Mouse (Mus musculus): Measurements from ENCODE around the gene Gm973. TPM values are rescaled to one million over a fixed set of nuclear protein-coding genes. Genes with fewer than 3 reads are reported as not detected.

Gm973 gene
- polyA plus RNA-seq, 1 experiment from 2014 or later: 9.6 TPM

DNA sequence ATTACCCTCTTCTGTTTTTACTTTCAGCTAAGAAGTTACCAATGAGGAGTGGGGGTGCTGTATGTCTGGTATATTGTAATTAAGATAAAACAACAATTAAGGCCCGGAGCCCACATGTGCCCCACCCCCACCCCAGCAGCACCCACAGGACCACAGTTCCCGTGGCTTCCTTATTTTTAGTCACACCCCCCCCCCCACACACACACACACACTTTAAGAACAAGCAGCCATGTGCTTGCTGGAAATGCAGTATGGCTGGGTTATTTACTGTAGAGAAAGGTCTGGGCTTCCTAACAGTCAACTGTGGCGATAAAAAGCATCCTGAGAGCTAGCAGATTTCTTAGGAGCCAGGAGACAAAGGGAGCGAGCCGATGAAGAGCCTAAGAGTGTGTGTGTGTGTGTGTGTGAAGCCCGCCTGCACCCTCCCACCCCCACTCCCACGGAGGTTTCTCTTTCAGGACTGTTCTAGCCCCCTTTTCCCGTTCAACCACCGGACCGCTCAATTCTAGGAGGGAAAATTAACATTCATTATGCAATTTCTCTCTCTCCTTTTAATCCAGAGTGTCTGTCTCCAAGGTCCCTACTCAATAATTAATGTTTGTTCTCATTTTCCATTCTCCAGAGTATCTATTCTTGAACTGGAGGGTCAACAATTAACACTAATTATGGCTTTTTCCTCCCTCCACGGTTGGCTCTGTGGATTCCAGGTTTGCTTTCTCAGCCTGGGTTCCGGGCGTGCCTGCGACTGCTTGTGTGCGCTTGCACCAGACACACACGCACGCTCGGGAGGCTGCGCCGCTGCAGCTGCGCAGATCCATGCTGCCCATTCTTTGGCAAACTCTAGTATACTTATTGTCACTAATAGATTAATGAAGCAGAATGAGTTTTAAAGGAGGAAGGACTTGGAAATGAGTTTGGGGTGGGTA is 58.5 kb downstream of the Gm973 start:
- ATAC-seq (ENCODE audit: low FRiP score): peak; percentile 91
- H3K4me2 ChIP-seq: peak overlapping the region; percentile 60

DNA sequence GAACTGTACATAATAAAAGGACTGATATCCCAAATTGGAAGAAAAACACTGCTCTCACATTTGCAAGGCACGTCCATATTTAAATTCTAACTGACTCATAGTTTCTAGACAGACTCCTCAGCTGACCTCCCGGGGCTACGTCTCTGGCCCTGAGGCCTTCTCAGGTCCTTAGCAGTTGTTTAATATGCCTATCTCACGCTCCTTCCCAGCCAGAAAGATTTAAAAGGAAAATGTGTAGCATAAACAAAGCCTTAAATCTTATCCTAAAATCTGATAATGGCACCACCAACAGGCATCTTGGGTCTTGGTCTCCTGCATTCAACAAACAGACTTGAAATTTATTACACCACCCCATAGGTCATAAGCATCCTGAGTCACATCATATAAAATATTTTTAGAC is 62.7 kb downstream of the Gm973 start:
- Histone ChIP-seq H3K4me1 (peaks cover 15% of the 10 kb centered on the region), H3K27ac (replicated peaks) (no peak overlapping the region), H3K36me3 (no peaks in the 10 kb centered on the region), H3K4me3 (replicated peaks) (no peak overlapping the region), H3K9me3 (replicated peaks) (no peaks in the 10 kb centered on the region), H3K27me3 (replicated peaks) (no peaks in the 10 kb centered on the region), H3K9ac (replicated peaks) (no peak overlapping the region), H3K4me2 (no peak overlapping the region)
- ATAC-seq (ENCODE audit: low FRiP score): no peak
- WGBS: 86% methylated on average over 4 of the region's 4 CpGs

More for the DNA sequence above, 58.5 kb downstream of the Gm973 start:
- Histone ChIP-seq H3K9ac (replicated peaks) (peak overlapping the region; percentile 29), H3K36me3 (no peaks in the 10 kb centered on the region), H3K27ac (replicated peaks) (peak overlapping the region; percentile 81), H3K4me1 (peaks cover 18% of the 10 kb centered on the region), H3K4me3 (replicated peaks) (peak overlapping the region; percentile 31), H3K27me3 (replicated peaks) (no peaks in the 10 kb centered on the region), H3K9me3 (replicated peaks) (no peaks in the 10 kb centered on the region)
- 10% methylated on average over 21 of the region's 21 CpGs for WGBS

DNA sequence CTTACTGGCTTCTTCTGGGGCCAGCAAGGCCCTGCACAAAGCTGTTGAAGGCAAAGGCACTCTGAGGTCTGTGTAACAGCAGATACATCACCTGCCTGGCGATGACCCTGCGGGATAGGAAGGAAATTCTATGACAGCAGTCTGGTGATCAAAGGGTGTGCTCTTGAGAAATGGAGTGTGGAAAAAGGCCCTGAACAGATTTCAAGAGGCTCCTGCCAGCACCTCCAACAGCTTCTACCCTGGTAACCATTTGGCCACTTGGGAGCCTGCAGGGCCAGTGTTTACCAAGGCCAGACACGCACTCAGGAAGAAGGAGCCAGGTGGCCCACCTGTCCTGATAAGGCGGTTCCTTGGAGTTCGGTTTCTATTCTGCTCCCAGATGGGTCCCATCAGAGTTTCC is 63.3 kb downstream of the Gm973 start:
- Histone ChIP-seq H3K4me3 (replicated peaks) (no peak overlapping the region), H3K9ac (replicated peaks) (no peak overlapping the region), H3K27ac (replicated peaks) (no peak overlapping the region), H3K27me3 (replicated peaks) (no peaks in the 10 kb centered on the region), H3K4me2 (no peak overlapping the region), H3K4me1 (peaks cover 10% of the 10 kb centered on the region), H3K36me3 (no peaks in the 10 kb centered on the region), H3K9me3 (replicated peaks) (no peaks in the 10 kb centered on the region)
- WGBS: 72% methylated on average over 5 of the region's 5 CpGs
- no peak for ATAC-seq (ENCODE audit: low FRiP score)

DNA sequence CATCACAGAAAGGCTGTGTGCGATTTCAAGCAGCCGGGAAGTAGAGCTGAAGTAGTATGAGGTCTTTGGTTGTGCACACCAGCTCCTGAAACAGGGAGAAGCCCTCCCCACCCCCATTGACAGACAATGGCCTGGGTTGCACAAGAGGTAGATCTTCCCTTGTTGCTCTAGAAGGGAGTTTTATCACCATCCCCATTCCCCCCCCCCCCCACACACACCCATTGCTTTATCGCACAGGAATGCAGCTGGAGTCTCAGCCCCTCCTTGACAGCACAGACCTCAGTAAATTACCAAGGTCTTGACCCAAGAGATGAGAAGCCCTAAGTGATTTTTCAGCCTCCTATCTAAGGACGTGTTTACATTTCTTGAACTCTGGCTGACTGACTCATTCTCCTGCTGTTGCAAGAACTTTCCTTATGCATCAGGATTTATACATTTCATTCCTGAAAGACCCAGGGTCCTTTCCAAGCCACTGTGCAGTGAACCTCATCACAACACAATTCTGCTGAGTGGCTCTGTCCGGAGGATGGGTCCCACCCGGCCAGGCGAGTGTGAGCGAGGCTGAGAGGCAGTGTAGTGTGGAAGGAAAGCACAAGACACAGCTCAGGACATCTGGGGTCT is 64.2 kb downstream of the Gm973 start:
- Histone ChIP-seq H3K27me3 (replicated peaks) (no peaks in the 10 kb centered on the region), H3K4me3 (replicated peaks) (no peak overlapping the region), H3K36me3 (no peaks in the 10 kb centered on the region), H3K4me1 (peaks cover 11% of the 10 kb centered on the region), H3K9ac (replicated peaks) (no peak overlapping the region), H3K4me2 (no peak overlapping the region), H3K9me3 (replicated peaks) (no peaks in the 10 kb centered on the region), H3K27ac (replicated peaks) (no peak overlapping the region)
- ATAC-seq (ENCODE audit: low FRiP score): no peak
- 48% methylated on average over 8 of the region's 8 CpGs for WGBS

DNA sequence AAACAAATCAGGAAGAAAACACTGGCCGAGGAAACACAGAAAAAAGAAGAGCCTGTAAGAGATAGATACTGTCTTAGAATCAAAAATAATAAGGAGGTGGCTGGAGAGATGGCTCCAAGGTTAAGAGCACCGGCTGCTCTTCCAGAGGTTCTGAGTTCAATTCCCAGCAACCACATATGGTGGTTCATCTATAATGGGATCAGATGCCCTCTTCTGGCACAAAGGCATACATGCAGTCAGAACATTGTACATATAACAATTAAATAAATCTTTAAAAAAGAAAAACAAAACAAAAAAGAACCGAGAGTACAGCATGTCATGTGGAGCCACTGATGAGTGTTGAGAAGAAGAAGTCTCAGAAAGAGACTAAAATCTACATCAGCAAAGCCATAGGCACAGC is 64.8 kb downstream of the Gm973 start:
- Histone ChIP-seq H3K4me2 (no peak overlapping the region), H3K36me3 (no peaks in the 10 kb centered on the region), H3K4me3 (replicated peaks) (no peak overlapping the region), H3K9ac (replicated peaks) (no peak overlapping the region), H3K27ac (replicated peaks) (no peak overlapping the region), H3K27me3 (replicated peaks) (no peaks in the 10 kb centered on the region), H3K9me3 (replicated peaks) (no peaks in the 10 kb centered on the region), H3K4me1 (peaks cover 10% of the 10 kb centered on the region)
- ATAC-seq (ENCODE audit: low FRiP score): no peak
- 82% methylated on average over 3 of the region's 3 CpGs for WGBS

DNA sequence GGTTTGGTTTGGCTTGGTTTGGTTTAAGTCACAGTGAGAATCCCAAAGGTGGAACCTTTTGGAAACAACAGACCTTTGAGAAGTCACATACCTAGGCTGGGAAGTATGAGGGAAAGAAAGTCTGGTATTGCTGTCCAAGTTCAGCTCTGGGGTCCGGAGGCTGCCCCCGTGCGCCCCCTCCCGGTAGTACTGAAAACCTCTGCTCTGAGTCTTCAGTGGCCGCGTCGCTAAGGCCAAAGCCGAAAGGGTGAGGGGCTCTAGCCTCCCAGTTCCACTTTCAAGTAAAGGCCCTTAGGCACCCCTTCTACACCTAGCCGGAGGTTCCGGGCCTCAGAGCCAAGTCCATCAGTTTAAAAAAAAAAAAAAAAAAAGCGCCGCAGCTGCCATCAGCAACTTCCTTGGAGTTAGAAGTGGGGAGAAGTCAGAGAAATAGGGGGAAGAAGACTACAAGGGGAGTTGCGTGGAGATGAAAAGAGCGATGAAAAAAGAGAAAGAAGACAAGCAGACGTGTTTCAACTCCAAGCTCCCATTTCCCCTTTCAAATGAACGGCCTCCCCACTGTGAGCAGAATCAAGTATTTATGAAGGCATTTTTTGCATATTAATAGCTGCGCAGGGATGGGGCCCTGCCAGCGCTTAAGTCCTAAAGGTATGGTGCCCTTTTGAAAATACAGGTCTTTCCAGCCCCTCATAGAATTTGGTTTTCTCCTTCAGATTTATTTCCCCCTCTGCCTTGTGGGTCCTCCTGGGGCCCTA is 68.8 kb downstream of the Gm973 start:
- WGBS: 7% methylated on average over 18 of the region's 18 CpGs

DNA sequence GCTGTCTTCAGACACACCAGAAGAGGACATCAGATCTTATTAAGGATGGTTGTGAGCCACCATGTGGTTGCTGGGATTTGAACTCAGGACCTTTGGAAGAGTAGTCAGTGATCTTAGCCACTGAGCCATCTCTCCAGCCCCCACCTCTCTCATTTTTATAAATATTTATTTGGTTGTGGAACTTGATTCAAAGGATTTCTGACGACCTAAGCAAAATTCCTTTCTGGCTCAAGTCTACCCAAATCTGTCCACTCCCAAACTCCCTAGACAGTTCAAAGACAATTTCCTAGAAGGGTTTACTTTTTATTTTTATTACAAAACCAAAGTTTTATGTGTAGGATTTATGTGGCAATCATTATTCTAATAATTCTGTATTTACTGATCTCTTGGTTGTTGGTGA is 73.2 kb downstream of the Gm973 start:
- Histone ChIP-seq H3K4me1 (peaks cover 28% of the 10 kb centered on the region), H3K27me3 (replicated peaks) (peaks cover 5% of the 10 kb centered on the region; the same call in 1 of the 2 replicates), H3K4me2 (no peak overlapping the region), H3K9me3 (replicated peaks) (no peaks in the 10 kb centered on the region), H3K4me3 (replicated peaks) (no peak overlapping the region), H3K9ac (replicated peaks) (no peak overlapping the region), H3K27ac (replicated peaks) (no peak overlapping the region), H3K36me3 (no peaks in the 10 kb centered on the region)
- ATAC-seq (ENCODE audit: low FRiP score): no peak
- 86% methylated on average over 1 of the region's 1 CpGs for WGBS

More for the DNA sequence above, 68.8 kb downstream of the Gm973 start:
- peak overlapping the region; percentile 47 for H3K4me2 ChIP-seq
- ATAC-seq (ENCODE audit: low FRiP score): peak; percentile 63; the same call in 1 of the 2 replicates
- H3K27me3 ChIP-seq (replicated peaks): no peaks in the 10 kb centered on the region
- 0 out of 2 replicates have a peak overlapping the region, but pooled peaks have one; percentile 4 for H3K4me3 ChIP-seq (replicated peaks)
- H3K36me3 ChIP-seq: no peaks in the 10 kb centered on the region
- no peak overlapping the region for H3K27ac ChIP-seq (replicated peaks)
- 0 out of 2 replicates have a peak overlapping the region, but pooled peaks have one; percentile 14 for H3K9ac ChIP-seq (replicated peaks)
- peaks cover 10% of the 10 kb centered on the region for H3K4me1 ChIP-seq
- H3K9me3 ChIP-seq (replicated peaks): no peaks in the 10 kb centered on the region

DNA sequence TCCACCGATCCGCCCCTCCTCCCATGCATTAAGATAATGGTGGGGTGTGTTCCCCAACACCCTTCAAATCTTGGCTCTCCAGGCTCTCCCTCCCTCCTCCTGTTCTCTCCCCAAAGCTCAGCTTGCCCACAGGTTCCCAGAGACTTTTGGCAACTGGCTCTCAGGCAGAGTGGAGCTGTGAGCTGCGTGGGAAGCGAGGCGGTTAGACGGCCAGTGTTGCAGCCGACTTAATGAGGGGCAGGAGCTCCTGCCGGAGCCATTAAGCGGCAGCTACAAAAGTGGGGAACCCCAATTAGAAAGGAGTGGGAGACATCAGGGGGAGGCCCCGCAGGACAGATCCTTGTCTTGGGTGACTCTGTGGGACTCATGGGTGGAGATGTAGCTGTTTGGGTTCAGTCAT is 76.3 kb downstream of the Gm973 start:
- H3K36me3 ChIP-seq: no peaks in the 10 kb centered on the region
- no peaks in the 10 kb centered on the region for H3K9me3 ChIP-seq (replicated peaks)
- H3K4me3 ChIP-seq (replicated peaks): peak overlapping the region; percentile 10
- 5% methylated on average over 10 of the region's 10 CpGs for WGBS
- peaks cover 18% of the 10 kb centered on the region for H3K4me1 ChIP-seq
- ATAC-seq (ENCODE audit: low FRiP score): peak; percentile 55; the same call in 1 of the 2 replicates
- H3K27ac ChIP-seq (replicated peaks): no peak overlapping the region
- no peak overlapping the region for H3K9ac ChIP-seq (replicated peaks)
- peaks cover 5% of the 10 kb centered on the region; the same call in 1 of the 2 replicates for H3K27me3 ChIP-seq (replicated peaks)
- peak overlapping the region; percentile 43 for H3K4me2 ChIP-seq

DNA sequence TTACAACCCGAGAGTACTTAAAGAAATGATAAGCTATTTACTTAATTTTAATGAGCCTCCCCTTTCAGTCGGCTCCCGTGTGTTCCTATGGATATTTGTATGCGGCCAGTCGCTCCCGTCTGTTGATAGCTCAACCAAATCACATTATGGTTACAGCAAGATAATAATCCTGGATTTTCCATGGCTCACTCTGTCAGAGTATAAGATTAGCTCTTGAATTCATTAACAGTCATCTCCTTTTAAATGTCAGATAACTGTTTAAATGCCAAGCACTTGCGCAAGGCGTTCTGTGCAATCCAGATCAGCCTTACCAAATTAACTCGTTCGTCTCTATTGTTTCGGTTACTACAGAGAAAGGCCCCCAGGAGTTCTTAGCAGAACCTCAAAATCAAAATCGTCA is 76.8 kb downstream of the Gm973 start:
- Histone ChIP-seq H3K27me3 (replicated peaks) (peaks cover 5% of the 10 kb centered on the region; the same call in 1 of the 2 replicates), H3K4me1 (peaks cover 18% of the 10 kb centered on the region), H3K4me2 (peak overlapping the region; percentile 43), H3K4me3 (replicated peaks) (peak overlapping the region; percentile 10), H3K27ac (replicated peaks) (no peak overlapping the region), H3K36me3 (no peaks in the 10 kb centered on the region), H3K9ac (replicated peaks) (no peak overlapping the region), H3K9me3 (replicated peaks) (no peaks in the 10 kb centered on the region)
- WGBS: 21% methylated on average over 12 of the region's 12 CpGs
- peak; percentile 45; the same call in 1 of the 2 replicates for ATAC-seq (ENCODE audit: low FRiP score)

DNA sequence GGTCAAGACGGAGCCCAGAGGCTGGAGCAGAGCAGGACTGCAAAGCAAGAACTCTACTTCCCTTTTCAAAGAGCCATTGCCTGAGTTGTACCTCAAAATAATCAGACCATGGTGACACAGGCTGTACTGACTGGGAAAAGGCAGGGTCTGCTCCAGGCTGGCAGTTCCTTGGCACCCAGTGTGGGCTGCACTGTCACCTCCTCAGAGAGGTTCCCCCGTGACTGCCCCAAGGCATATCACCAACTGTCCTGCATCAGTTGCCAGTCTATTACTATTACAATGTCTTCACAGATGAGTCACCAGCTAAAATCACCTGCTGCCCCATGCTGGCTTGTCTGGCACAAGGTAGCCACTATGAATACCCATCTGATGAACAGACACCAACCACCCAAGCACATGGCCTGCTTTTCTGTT is 77.6 kb downstream of the Gm973 start:
- Histone ChIP-seq H3K36me3 (no peaks in the 10 kb centered on the region), H3K27me3 (replicated peaks) (peaks cover 5% of the 10 kb centered on the region; the same call in 1 of the 2 replicates), H3K4me1 (peaks cover 18% of the 10 kb centered on the region), H3K9ac (replicated peaks) (0 out of 2 replicates have a peak overlapping the region, but pooled peaks have one; percentile 20), H3K9me3 (replicated peaks) (no peaks in the 10 kb centered on the region), H3K27ac (replicated peaks) (no peak overlapping the region), H3K4me2 (no peak overlapping the region), H3K4me3 (replicated peaks) (no peak overlapping the region)
- ATAC-seq (ENCODE audit: low FRiP score): no peak
- 76% methylated on average over 2 of the region's 2 CpGs for WGBS

DNA sequence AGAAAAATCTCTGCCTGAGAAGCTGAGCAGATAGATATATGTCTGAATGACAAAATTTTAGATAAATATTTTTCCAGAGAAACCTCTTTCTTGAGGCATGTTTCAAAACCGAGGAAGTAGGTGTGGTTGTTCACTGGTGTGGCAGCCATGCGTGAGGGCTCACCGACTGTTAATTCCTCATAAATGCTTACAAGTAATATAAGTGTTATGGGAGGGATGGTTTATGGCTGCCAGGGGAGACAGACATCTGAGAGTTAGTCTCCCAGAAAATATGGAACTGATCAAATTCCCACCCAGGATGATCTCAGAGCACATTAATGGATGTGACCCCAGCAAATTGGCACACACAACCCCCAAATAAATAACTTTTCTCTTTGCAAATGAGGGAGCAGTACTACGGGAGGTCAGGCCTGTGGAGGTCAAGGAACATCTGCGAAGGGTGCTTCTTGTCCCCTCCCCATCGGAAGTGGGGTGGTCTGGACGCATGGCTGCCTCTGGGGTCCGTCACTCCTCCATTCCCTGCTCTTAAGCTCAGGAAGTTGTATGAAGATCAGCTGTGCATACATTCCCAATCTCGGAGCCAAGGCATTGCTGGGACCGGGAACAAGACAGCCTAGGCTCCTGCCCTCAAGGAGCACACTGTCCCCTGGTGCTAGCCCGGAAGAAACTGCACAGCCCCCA is 78.7 kb downstream of the Gm973 start:
- Histone ChIP-seq H3K36me3 (no peaks in the 10 kb centered on the region), H3K4me1 (peaks cover 18% of the 10 kb centered on the region), H3K9ac (replicated peaks) (no peak overlapping the region), H3K9me3 (replicated peaks) (no peaks in the 10 kb centered on the region), H3K27me3 (replicated peaks) (peaks cover 5% of the 10 kb centered on the region; the same call in 1 of the 2 replicates), H3K4me2 (no peak overlapping the region), H3K4me3 (replicated peaks) (no peak overlapping the region), H3K27ac (replicated peaks) (no peak overlapping the region)
- 86% methylated on average over 11 of the region's 11 CpGs for WGBS
- ATAC-seq (ENCODE audit: low FRiP score): no peak

All from neural tube, embryonic 15.5 days (tissue).